Mouse (Mus musculus) neural tube, embryonic 11.5 days (tissue): ENCODE results near the gene Tmcc1. TPM values are rescaled to one million over a fixed set of nuclear protein-coding genes. Genes with fewer than 3 reads are reported as not detected.

Source experiments
- ATAC-seq: fragments of 200-750 bp; cut with Nextera tagmentation; 2 replicates; pipeline ENCODE4 v1.8.0; 2017; ENCODE audit warnings: moderate number of reproducible peaks, mild to moderate bottlenecking, moderate TSS enrichment, moderate library complexity; ENCODE audit not compliant: insufficient read depth, low FRiP score, low TSS enrichment
- DNase-seq: peaks from one replicate; pipeline ENCODE4 v3.0.0-alpha.2; 2015; ENCODE audit warnings: low spot score
- H3K27ac ChIP-seq: fragments of 300-500 bp; sonication (generic); 2 replicates; pipeline ENCODE4 v1.5.1; 2014; ENCODE audit warnings: low read depth, mild to moderate bottlenecking, low read length
- H3K27me3 ChIP-seq: fragments of 300-500 bp; sonication (generic); 2 replicates; pipeline ENCODE4 v1.6.1; 2014; ENCODE audit warnings: mild to moderate bottlenecking, low read length, mixed read lengths; ENCODE audit not compliant: control insufficient read depth, insufficient read depth
- H3K36me3 ChIP-seq: fragments of 300-500 bp; sonication (generic); 2 replicates; pipeline ENCODE4 v1.6.1; 2014; ENCODE audit warnings: mild to moderate bottlenecking, low read length, moderate library complexity, mixed read lengths; ENCODE audit not compliant: control insufficient read depth, insufficient read depth
- H3K4me1 ChIP-seq: fragments of 300-500 bp; sonication (generic); 2 replicates; pipeline ENCODE4 v1.6.1; 2014; ENCODE audit warnings: low read length, mixed read lengths; ENCODE audit not compliant: control insufficient read depth, insufficient read depth
- H3K4me2 ChIP-seq: fragments of 300-500 bp; sonication (generic); 2 replicates; pipeline ENCODE4 v1.6.1; 2014; ENCODE audit warnings: low read depth, mild to moderate bottlenecking, moderate library complexity
- H3K4me3 ChIP-seq: fragments of 300-500 bp; sonication (generic); 2 replicates; pipeline ENCODE4 v1.5.1; 2014; ENCODE audit warnings: low read depth, low read length
- H3K9ac ChIP-seq: fragments of 300-500 bp; sonication (generic); 2 replicates; pipeline ENCODE4 v1.6.1; 2014; ENCODE audit warnings: mild to moderate bottlenecking, low read length
- H3K9me3 ChIP-seq: fragments of 300-500 bp; sonication (generic); 2 replicates; pipeline ENCODE4 v1.6.1; 2016; ENCODE audit warnings: low read length; ENCODE audit not compliant: control insufficient read depth
- WGBS: fragments of 180-500 bp; shearing (Covaris S2); extraction: QIAGEN DNeasy Blood & Tissue Kit; methylation state at CpG from one replicate; pipeline ENCODE4 v1.1.7; 2014; 5-methylcytosine and 5-hydroxymethylcytosine counted together
- polyA plus RNA-seq: library from polyadenylated mRNA; unstranded; fragments of >200 nt; fragmentation: Nextera tagmentation; extraction: Ambion mirVana; gene quantifications from 2 replicates; pipeline ENCODE4 v1.2.1, GENCODE M21; 2014

Gene Tmcc1
- polyA plus RNA-seq, 1 experiment from 2014 or later, result 19.8 TPM

DNA sequence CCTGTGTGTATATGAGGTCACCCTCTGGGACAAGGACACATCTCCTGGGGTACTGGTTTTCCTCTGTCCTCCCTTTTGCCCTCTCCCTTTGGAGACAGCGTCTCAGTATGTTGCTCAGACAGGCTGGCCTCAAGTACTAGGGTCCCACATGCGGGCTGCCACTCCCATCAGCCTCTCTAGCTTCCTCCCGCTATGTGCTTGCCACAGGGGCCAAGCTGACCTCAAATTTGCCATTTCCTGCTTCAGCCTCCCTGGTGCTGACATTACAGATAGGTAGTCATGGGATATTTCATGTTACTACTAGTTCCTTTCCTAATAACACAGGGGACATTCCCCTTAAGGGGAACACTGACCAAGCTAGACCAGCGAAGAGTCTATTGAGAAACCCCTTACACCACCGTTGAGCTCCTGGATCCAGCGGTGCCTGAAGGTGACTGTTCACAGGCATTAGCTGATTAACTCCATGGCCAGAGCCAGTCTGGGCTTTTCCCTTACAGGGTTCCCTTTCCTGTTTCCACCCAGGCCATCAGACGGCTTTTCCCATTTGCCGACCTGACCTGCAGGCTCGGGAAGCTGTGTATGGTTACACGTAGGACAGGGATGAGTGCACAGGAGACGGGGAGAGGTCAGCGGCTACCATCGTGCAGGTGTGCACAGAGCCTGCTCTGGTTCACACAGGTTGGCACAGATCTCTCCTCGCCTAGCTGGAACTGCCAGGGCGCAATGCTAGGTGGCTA is 220.0 kb downstream of the Tmcc1 start:
- ATAC-seq (no peak), DNase-seq (no peak)
- Histone ChIP-seq H3K36me3 (no peaks in the 10 kb centered on the region), H3K4me1 (no peaks in the 10 kb centered on the region), H3K27ac (no peak overlapping the region), H3K4me2 (no peak overlapping the region), H3K9me3 (no peaks in the 10 kb centered on the region), H3K9ac (no peak overlapping the region), H3K4me3 (no peak overlapping the region), H3K27me3 (no peaks in the 10 kb centered on the region)
- 88% methylated on average over 15 of the region's 15 CpGs for WGBS

DNA sequence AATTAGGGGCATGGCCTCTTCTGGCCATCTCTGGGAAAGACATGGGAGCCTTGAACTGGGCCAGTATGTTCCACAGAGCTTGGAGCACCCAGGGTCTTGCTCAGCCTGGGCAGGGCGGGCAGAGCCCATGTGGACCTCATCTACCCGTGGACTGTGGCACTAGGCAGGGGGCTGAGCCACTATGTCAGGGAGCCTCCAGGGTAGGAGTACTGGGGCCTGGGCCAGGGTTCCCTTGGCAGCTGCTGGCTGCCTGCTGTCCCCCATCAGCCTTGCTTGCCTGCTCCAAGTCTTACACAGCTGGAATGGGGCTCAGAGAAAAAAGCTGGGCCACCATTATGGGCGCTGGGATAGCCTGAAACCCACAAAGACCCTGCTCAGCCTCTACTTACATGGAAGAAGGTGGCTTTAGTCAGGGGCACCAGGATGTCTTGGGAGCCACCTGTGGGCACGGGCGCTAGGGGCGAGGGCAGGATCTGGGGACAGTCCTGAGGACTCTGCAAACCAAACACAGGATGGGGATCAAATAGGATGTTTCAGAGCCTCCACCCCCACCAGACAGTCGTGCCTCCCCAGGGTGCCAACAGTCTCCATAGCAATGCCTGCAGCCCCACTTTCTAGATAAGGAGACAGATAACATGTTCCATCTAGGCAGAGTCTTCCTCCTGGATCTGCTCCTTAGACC is 221.1 kb downstream of the Tmcc1 start:
- Histone ChIP-seq H3K27me3 (no peaks in the 10 kb centered on the region), H3K4me1 (no peaks in the 10 kb centered on the region), H3K4me2 (no peak overlapping the region), H3K9me3 (no peaks in the 10 kb centered on the region), H3K36me3 (no peaks in the 10 kb centered on the region), H3K4me3 (no peak overlapping the region), H3K27ac (no peak overlapping the region), H3K9ac (no peak overlapping the region)
- no peak for ATAC-seq
- WGBS, result 81% methylated on average over 7 of the region's 7 CpGs
- DNase-seq, result no peak

DNA sequence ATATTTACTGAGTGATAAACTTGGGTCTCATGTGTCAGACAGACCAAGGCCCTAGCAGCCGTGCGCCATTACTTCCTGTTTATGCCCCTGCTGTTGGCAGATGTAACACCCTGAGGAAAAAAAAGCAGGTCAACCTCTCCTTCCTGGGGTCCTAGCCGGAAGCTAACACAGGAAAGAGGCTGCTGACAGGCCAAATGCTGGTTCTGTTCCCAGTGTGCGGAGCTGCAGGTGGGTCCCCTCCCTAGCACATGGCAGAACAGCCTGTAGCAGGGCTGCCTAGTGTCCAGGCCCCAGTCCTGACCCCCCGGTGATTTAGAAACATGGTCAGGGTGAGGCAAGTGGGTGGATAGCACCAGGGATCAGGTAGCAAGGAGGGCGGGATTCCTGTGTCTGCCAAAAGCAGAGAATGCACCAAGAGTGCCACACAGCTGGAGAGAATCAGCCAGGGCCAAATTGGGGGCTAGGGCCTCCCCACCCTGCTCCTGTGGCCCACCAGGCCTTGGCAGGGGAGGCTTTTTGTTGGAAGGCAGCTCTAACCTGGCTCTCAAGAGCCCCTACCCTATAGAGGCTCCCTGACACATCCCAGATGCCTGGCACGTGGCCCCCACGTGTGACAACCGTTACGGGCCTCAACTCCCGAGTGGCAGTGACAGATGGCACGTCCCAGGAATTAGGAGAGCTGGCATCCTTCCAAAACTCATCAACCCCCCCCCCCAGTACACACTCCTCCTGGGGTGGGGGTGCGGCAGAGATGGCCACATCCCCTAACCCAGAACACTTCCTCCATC is 221.8 kb downstream of the Tmcc1 start:
- Histone ChIP-seq H3K27ac (no peak overlapping the region), H3K4me2 (no peak overlapping the region)
- ATAC-seq, result no peak

DNA sequence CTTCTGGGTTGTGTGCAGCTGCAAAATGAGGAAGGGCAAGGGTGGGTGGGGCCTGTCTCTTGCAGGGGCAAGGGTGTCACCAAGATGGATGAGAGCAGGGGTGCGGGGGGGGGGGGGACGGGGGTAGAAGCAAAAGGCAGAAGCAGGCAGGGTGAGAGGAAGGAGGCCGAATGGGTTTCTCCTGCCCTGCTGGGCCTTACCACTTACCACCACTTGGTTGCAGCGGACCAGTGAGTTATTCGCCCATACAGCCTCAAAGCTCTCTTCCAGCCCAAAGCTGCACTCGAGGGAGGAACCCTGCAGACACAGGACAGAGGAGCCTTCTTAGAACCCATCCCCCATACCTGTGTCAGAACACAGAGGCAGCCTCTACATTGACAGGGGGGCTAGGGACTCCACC is 223.3 kb downstream of the Tmcc1 start:
- DNase-seq (no peak), ATAC-seq (no peak)
- Histone ChIP-seq H3K4me3 (no peak overlapping the region), H3K4me2 (no peak overlapping the region), H3K27me3 (no peaks in the 10 kb centered on the region), H3K9me3 (no peaks in the 10 kb centered on the region), H3K9ac (no peak overlapping the region; the same call in 1 of the 2 replicates), H3K36me3 (no peaks in the 10 kb centered on the region), H3K4me1 (no peaks in the 10 kb centered on the region), H3K27ac (no peak overlapping the region)
- 65% methylated on average over 4 of the region's 6 CpGs for WGBS

More for the DNA sequence above, 221.8 kb downstream of the Tmcc1 start:
- DNase-seq, result no peak
- H3K27me3 ChIP-seq, result no peaks in the 10 kb centered on the region
- H3K4me3 ChIP-seq, result no peak overlapping the region
- no peaks in the 10 kb centered on the region for H3K36me3 ChIP-seq
- H3K9ac ChIP-seq, result no peak overlapping the region
- H3K4me1 ChIP-seq, result no peaks in the 10 kb centered on the region
- WGBS, result 64% methylated on average over 13 of the region's 13 CpGs
- H3K9me3 ChIP-seq, result no peaks in the 10 kb centered on the region

DNA sequence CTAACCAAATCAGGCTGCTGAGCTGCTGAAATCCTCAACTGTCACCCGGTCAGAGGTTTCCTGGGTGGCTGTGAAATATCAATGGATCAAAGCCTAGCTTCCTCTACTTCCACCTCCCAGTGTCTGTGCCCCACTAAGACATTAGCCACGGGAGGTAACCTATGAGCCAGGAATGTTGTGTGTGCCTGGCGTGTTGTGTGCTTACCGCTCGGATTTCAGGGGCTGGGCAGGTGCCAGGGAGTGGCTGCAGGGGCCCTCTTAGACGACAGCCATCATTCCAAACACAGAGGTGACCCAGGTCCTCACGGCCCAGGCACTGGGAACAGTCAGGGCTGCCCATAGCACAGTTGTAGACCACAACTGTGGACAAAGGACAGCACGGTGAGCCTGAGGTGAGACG is 224.2 kb downstream of the Tmcc1 start:
- no peaks in the 10 kb centered on the region for H3K4me1 ChIP-seq
- no peak overlapping the region for H3K4me3 ChIP-seq
- DNase-seq (no peak), ATAC-seq (no peak)
- H3K27ac ChIP-seq, result no peak overlapping the region
- H3K36me3 ChIP-seq, result no peaks in the 10 kb centered on the region
- WGBS, result 83% methylated on average over 9 of the region's 9 CpGs
- no peaks in the 10 kb centered on the region for H3K27me3 ChIP-seq
- H3K9me3 ChIP-seq, result no peaks in the 10 kb centered on the region
- no peak overlapping the region for H3K4me2 ChIP-seq
- H3K9ac ChIP-seq, result no peak overlapping the region

DNA sequence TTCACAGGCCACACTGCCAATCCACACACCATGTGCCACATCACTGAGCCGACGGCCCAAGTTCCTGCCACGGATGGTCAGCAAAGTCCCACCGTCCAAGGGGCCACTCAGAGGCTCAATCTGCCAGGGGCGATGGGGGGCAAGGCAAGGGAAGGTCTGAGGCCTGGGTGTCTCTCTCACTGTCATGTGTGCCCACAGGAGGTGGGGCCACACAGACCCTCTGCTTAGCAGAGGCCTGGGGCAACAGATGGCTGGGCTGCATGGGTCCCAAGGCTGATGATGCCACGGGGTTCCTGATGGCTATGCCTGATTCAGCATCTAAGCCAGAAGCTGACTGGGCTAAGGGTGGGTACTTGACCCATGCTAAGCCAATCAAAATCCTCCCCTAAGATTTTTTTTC is 224.6 kb downstream of the Tmcc1 start:
- no peak overlapping the region for H3K27ac ChIP-seq
- WGBS, result 83% methylated on average over 6 of the region's 6 CpGs
- H3K4me3 ChIP-seq, result no peak overlapping the region
- no peak overlapping the region for H3K9ac ChIP-seq
- H3K9me3 ChIP-seq, result no peaks in the 10 kb centered on the region
- H3K27me3 ChIP-seq, result no peaks in the 10 kb centered on the region
- H3K4me2 ChIP-seq, result no peak overlapping the region
- H3K36me3 ChIP-seq, result no peaks in the 10 kb centered on the region
- no peak for ATAC-seq
- H3K4me1 ChIP-seq, result no peaks in the 10 kb centered on the region
- no peak for DNase-seq

Other genes with a start within 250 kb of the Tmcc1 start
- not detected in 2 replicates for gene H1foo, start 248.5 kb downstream of the Tmcc1 start, polyA plus RNA-seq
- 23.8 and 28.7 TPM in 2 replicates for gene Plxnd1, start 198.5 kb downstream of the Tmcc1 start, polyA plus RNA-seq
- gene Washc2, start 14.6 kb upstream of the Tmcc1 start, polyA plus RNA-seq, result 52.1 and 64.7 TPM in 2 replicates
- 5.4 and 7.1 TPM in 2 replicates for gene Zfand4, start 70.7 kb upstream of the Tmcc1 start, polyA plus RNA-seq
- 38.8 and 41.6 TPM in 2 replicates for gene March8, start 144.5 kb upstream of the Tmcc1 start, polyA plus RNA-seq